Mouse (Mus musculus) MEL (cell line): ENCODE data around the gene Cspg5. TPM values are rescaled to one million over a fixed set of nuclear protein-coding genes. Genes with fewer than 3 reads are reported as not detected.

Source experiments
- DNase-seq: peaks from one replicate; pipeline ENCODE4 v3.0.0; 2011; ENCODE audit warnings: low read depth, low spot score
- H3K27ac ChIP-seq: 2 replicates; pipeline ENCODE4 v1.5.1; 2012; ENCODE audit warnings: low read depth, mild to moderate bottlenecking, control low read depth, low read length, moderate library complexity; ENCODE audit not compliant: control insufficient read depth
- H3K27me3 ChIP-seq, 2 experiments: fragments of 150-350 bp in 1 of 2; sonication (generic) in 1 of 2; 2 replicates each; pipeline ENCODE4 v1.6.1; 2012; ENCODE audit warnings: low read length in 2 of 2, mild to moderate bottlenecking in 2 of 2, improper control_type of control experiment in 1 of 2, moderate library complexity in 1 of 2; ENCODE audit not compliant: insufficient read depth in 2 of 2, control insufficient read depth in 1 of 2
- H3K36me3 ChIP-seq, 2 experiments: 2 replicates each; pipeline ENCODE4 v1.6.1; 2012 to 2014; ENCODE audit warnings: low read length in 2 of 2, improper control_type of control experiment in 1 of 2, inconsistent platforms in 1 of 2, mild to moderate bottlenecking in 1 of 2; ENCODE audit not compliant: insufficient read depth in 2 of 2, control insufficient read depth in 1 of 2
- H3K4me1 ChIP-seq, 2 experiments: fragments of 150-350 bp in 1 of 2; sonication (generic) in 1 of 2; 2 replicates each; pipeline ENCODE4 v1.6.1; 2012; ENCODE audit warnings: low read length in 2 of 2, improper control_type of control experiment in 1 of 2, mild to moderate bottlenecking in 1 of 2; ENCODE audit not compliant: insufficient read depth in 2 of 2, control insufficient read depth in 1 of 2
- H3K4me3 ChIP-seq, 2 experiments: fragments of 150-350 bp in 1 of 2; sonication (generic) in 1 of 2; 2 replicates each; pipeline ENCODE4 v1.5.1; 2012; ENCODE audit warnings: low read depth in 2 of 2, low read length in 2 of 2, mild to moderate bottlenecking in 2 of 2, moderate library complexity in 2 of 2, control low read depth in 1 of 2, improper control_type of control experiment in 1 of 2; ENCODE audit not compliant: control insufficient read depth in 1 of 2, insufficient read depth in 1 of 2
- H3K79me2 ChIP-seq: 2 replicates; pipeline ENCODE4 v1.6.1; 2012; ENCODE audit warnings: mild to moderate bottlenecking, low read length, moderate library complexity; ENCODE audit not compliant: control insufficient read depth, poor library complexity, insufficient read depth
- H3K9ac ChIP-seq: 2 replicates; pipeline ENCODE4 v1.6.1; 2012; ENCODE audit warnings: low read depth, mild to moderate bottlenecking, control low read depth, low read length, moderate library complexity; ENCODE audit not compliant: control insufficient read depth, poor library complexity, severe bottlenecking
- H3K9me3 ChIP-seq: fragments of 150-350 bp; sonication (generic); replicated peaks from 2 replicates; pipeline ENCODE4 v1.6.1; 2012; ENCODE audit warnings: mild to moderate bottlenecking, low read length, improper control_type of control experiment, moderate library complexity; ENCODE audit not compliant: insufficient read depth
- BHLHE40 ChIP-seq: IDR thresholded peaks from 2 replicates; pipeline ENCODE4 v1.6.1; 2012; ENCODE audit warnings: low read depth, mild to moderate bottlenecking, inconsistent platforms, low read length, improper control_type of control experiment, borderline replicate concordance
- CHD1 ChIP-seq: IDR thresholded peaks from 2 replicates; pipeline ENCODE4 v1.6.1; 2012; ENCODE audit warnings: low read depth, mild to moderate bottlenecking, inconsistent platforms, low read length, improper control_type of control experiment
- CHD2 ChIP-seq: IDR thresholded peaks from 2 replicates; pipeline ENCODE4 v1.6.1; 2011; ENCODE audit warnings: low read length, improper control_type of control experiment
- CTCF ChIP-seq, 3 experiments: IDR thresholded peaks in 2 of 3; conservative IDR thresholded peaks in 1 of 3; 2 replicates each; pipeline ENCODE4 v1.5.1; 2011 to 2012; ENCODE audit warnings: low read length in 3 of 3, low read depth in 2 of 3, mild to moderate bottlenecking in 2 of 3, improper control_type of control experiment in 1 of 3, inconsistent platforms in 1 of 3, mixed read lengths in 1 of 3, moderate library complexity in 1 of 3; ENCODE audit not compliant: control insufficient read depth in 1 of 3, insufficient read depth in 1 of 3, poor library complexity in 1 of 3, severe bottlenecking in 1 of 3
- ELF1 ChIP-seq: IDR thresholded peaks from 2 replicates; pipeline ENCODE4 v1.6.1; 2014; ENCODE audit warnings: low read depth, mild to moderate bottlenecking, inconsistent platforms, low read length, improper control_type of control experiment, moderate library complexity
- GABPA ChIP-seq: IDR thresholded peaks from 2 replicates; pipeline ENCODE4 v1.6.1; 2012; ENCODE audit warnings: low read depth, mild to moderate bottlenecking, inconsistent platforms, low read length, improper control_type of control experiment, moderate library complexity
- GATA1 ChIP-seq: IDR thresholded peaks from 2 replicates; pipeline ENCODE4 v1.6.1; 2011; ENCODE audit warnings: low read depth, low read length, improper control_type of control experiment
- HCFC1 ChIP-seq: IDR thresholded peaks from 2 replicates; pipeline ENCODE4 v1.6.1; 2012; ENCODE audit warnings: low read depth, mild to moderate bottlenecking, inconsistent platforms, low read length, improper control_type of control experiment, moderate library complexity
- JUND ChIP-seq: IDR thresholded peaks from 2 replicates; pipeline ENCODE4 v1.6.1; 2011; ENCODE audit warnings: low read depth, mild to moderate bottlenecking, improper control_type of control experiment, low read length
- MAZ ChIP-seq: IDR thresholded peaks from 2 replicates; pipeline ENCODE4 v1.6.1; 2012; ENCODE audit warnings: low read depth, mild to moderate bottlenecking, inconsistent platforms, low read length, improper control_type of control experiment
- MEF2A ChIP-seq: IDR thresholded peaks from 2 replicates; pipeline ENCODE4 v1.6.1; 2014; ENCODE audit warnings: low read depth, mild to moderate bottlenecking, inconsistent platforms, low read length, improper control_type of control experiment; ENCODE audit not compliant: poor library complexity, insufficient replicate concordance, severe bottlenecking; ENCODE audit errors: extremely low read depth
- MYB ChIP-seq: IDR thresholded peaks from 2 replicates; pipeline ENCODE4 v1.6.1; 2011; ENCODE audit warnings: mild to moderate bottlenecking, low read depth, low read length, improper control_type of control experiment
- MYC ChIP-seq: IDR thresholded peaks from 2 replicates; pipeline ENCODE4 v1.6.1; 2011; ENCODE audit warnings: low read depth, mild to moderate bottlenecking, low read length, improper control_type of control experiment, moderate library complexity
- NELFE ChIP-seq: IDR thresholded peaks from 2 replicates; pipeline ENCODE4 v1.6.1; 2011; ENCODE audit warnings: low read depth, low read length, improper control_type of control experiment
- NRF1 ChIP-seq: IDR thresholded peaks from 2 replicates; pipeline ENCODE4 v1.6.1; 2014; ENCODE audit warnings: low read depth, mild to moderate bottlenecking, inconsistent platforms, low read length, improper control_type of control experiment, moderate library complexity; ENCODE audit not compliant: poor library complexity, insufficient read depth, severe bottlenecking
- POLR2AphosphoS2 ChIP-seq: IDR thresholded peaks from 2 replicates; pipeline ENCODE4 v1.6.1; 2011; ENCODE audit warnings: low read length, improper control_type of control experiment
- POLR2AphosphoS5 ChIP-seq: IDR thresholded peaks from 2 replicates; pipeline ENCODE4 v1.6.1; 2012; ENCODE audit warnings: low read depth, borderline replicate concordance, mild to moderate bottlenecking, inconsistent platforms, low read length, moderate library complexity, mixed read lengths
- UBTF ChIP-seq: IDR thresholded peaks from 2 replicates; pipeline ENCODE4 v1.6.1; 2012; ENCODE audit warnings: low read depth, mild to moderate bottlenecking, inconsistent platforms, low read length, improper control_type of control experiment, moderate library complexity, borderline replicate concordance; ENCODE audit not compliant: insufficient read depth
- USF1 ChIP-seq: IDR thresholded peaks from 2 replicates; pipeline ENCODE4 v1.6.1; 2014; ENCODE audit warnings: low read depth, mild to moderate bottlenecking, inconsistent platforms, low read length, improper control_type of control experiment, moderate library complexity
- ZKSCAN1 ChIP-seq: IDR thresholded peaks from 2 replicates; pipeline ENCODE4 v1.6.1; 2012; ENCODE audit warnings: low read depth, mild to moderate bottlenecking, inconsistent platforms, low read length, improper control_type of control experiment, moderate library complexity
- ZMIZ1 ChIP-seq: IDR thresholded peaks from 2 replicates; pipeline ENCODE4 v1.6.1; 2012; ENCODE audit warnings: low read depth, mild to moderate bottlenecking, inconsistent platforms, low read length, improper control_type of control experiment, moderate library complexity
- ZNF384 ChIP-seq: IDR thresholded peaks from 2 replicates; pipeline ENCODE4 v1.6.1; 2012; ENCODE audit warnings: low read depth, mild to moderate bottlenecking, inconsistent platforms, low read length, improper control_type of control experiment
- polyA plus RNA-seq, 2 experiments: library from polyadenylated mRNA; stranded (reverse) in 1 of 2; unstranded in 1 of 2; fragments of >175 nt in 1 of 2; fragments of >200 nt in 1 of 2; gene quantifications; 2 replicates each; pipeline versions ENCODE4 v1.2.1 to v1.2.4; 2012; ENCODE audit warnings: low replicate concordance in 2 of 2, low read depth in 1 of 2; ENCODE audit not compliant: insufficient read length in 2 of 2, insufficient read depth in 1 of 2, missing spikeins in 1 of 2
- total RNA-seq: library from RNA; depleted of rRNA; stranded (reverse); fragments of 300-350 nt; gene quantifications from 2 replicates; pipeline ENCODE4 v1.2.3, GENCODE M21; 2012

Gene Cspg5
- total and polyA plus RNA-seq, 3 experiments, result 0.65 to 1.0 TPM; not detected in 1

DNA sequence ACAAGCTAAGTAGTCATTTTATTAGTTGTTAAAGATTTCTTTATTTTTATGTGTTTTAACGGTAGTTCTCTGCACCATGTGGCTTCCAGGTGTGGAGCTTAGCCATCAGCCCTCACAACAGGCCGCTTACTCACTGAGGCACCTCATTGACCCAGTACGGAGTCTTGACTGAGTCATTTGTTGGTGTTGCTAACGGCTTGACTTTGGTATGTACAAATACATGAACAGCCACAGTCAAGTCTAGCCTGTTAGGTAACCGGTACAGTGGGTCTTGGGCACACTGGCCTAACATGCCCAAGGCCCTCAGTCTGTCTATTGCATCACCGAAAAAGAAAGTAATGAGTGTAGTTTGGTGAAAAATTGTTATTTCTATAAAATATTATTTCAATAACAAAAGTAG, 14.9 kb upstream of the Cspg5 start:
- Histone ChIP-seq H3K4me3 (no peak overlapping the region), H3K27ac (no peak overlapping the region), H3K9ac (no peak overlapping the region), H3K27me3 (no peaks in the 10 kb centered on the region), H3K9me3 (no peaks in the 10 kb centered on the region), H3K36me3 (peaks cover 0 to 28% of the 10 kb centered on the region in 2 experiments; a peak in 2 of 4 replicates), H3K4me1 (no peaks in the 10 kb centered on the region), H3K79me2 (no peaks in the 10 kb centered on the region)
- no peak for DNase-seq
- TF ChIP-seq HCFC1 (no peak), MYB (no peak), POLR2AphosphoS2 (no peak), GATA1 (no peak)

DNA sequence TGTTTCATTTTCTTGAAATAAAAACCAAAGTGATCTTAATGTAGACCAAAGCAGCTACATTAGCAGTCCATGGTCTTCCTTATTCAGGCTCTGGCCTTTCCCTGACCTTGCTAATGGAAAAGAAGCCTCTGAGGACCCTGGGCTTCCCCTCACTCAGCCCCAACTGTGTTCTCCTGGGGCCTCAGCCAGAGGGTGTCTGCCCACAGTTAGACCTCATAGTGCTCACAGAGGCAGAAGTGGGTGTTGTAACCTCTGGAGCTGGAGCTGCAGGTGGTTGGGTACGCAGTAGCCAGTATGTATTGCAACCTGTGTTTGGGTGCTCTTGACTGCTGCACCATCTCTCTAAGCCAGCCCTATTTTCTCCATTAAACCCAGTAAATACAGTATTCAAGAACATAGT, 14.5 kb upstream of the Cspg5 start:
- no peaks in the 10 kb centered on the region for H3K27me3 ChIP-seq
- no peak overlapping the region for H3K9ac ChIP-seq
- no peaks in the 10 kb centered on the region for H3K4me1 ChIP-seq
- H3K36me3 ChIP-seq, result peaks cover 0 to 28% of the 10 kb centered on the region in 2 experiments; a peak in 2 of 4 replicates
- H3K9me3 ChIP-seq, result no peaks in the 10 kb centered on the region
- H3K79me2 ChIP-seq, result no peaks in the 10 kb centered on the region
- DNase-seq, result no peak
- H3K27ac ChIP-seq, result no peak overlapping the region
- no peak overlapping the region for H3K4me3 ChIP-seq
- TF ChIP-seq CHD2 (no peak), ELF1 (no peak), MAZ (no peak), ZNF384 (no peak), MYC (no peak), GABPA (no peak), USF1 (no peak), UBTF (no peak), ZMIZ1 (no peak), POLR2AphosphoS5 (no peak), CHD1 (no peak), JUND (no peak), BHLHE40 (no peak), NRF1 (no peak), NELFE (no peak), ZKSCAN1 (no peak), CTCF (IDR thresholded peaks at IDR 0.05 in 2 of 3, conservative IDR thresholded peaks at IDR 0.05 in 1 of 3; ENCODE audit: control insufficient read depth in 1 of 3, insufficient read depth in 1 of 3, low read depth in 2 of 3, low read length in 3 of 3, poor library complexity in 1 of 3, severe bottlenecking in 1 of 3) (no peak), MEF2A (no peak)
- TF ChIP-seq, all 39 proteins: peak for 0
